Mouse (Mus musculus) spleen, embryonic (tissue): ENCODE results near the gene Taok2.

Experiments used
- CTCF ChIA-PET: fragments of 350-600 bp; sonication (Branson Sonifier 250); formaldehyde crosslinking; loops from one replicate; lab custom pipeline; 2022; lab: Charles Lee

The Taok2 gene

GRCm38 (mm10) chr7:126831539-126831938, 53.0 kb downstream of the Taok2 start, which contains the start of gene 4930451I11Rik:
Gene 4930451I11Rik (minus strand): TSS chr7:126831639.
- CTCF ChIA-PET = no interaction called here

- CTCF ChIA-PET = interaction anchor here (0.5 kb wide), 1 partner anchor 133 kb away, joined by 5 read pairs; no protein-coding TSS in a partner anchor
Measured at GRCm38 (mm10) chr7:126825952-126826351, 58.6 kb downstream of the Taok2 start.

DNA sequence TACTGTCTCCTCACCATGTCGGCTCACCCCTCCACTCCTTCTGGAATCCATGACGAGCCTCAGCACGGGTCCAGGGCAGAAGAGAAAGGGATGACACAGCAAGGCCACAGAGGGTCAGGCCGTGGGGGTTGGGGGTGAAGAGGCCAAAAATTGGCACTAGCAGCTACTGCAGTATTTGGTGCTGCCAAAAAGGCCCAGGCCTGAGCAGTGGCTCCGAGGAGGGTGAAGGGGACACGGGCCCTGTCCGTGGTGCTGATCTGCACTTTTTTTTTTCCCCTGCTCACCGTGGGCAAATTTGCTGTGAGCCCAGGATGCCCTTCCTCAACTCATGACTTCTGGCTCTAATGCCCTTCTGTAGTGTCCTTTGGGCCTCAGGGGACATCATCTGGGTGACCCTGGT, 59.1 kb downstream of the Taok2 start:
- CTCF ChIA-PET = interaction anchor here (0.5 kb wide), 1 partner anchor 134 kb away, joined by 5 read pairs; no protein-coding TSS in a partner anchor

GRCm38 (mm10) chr7:126823940-126824339, 60.6 kb downstream of the Taok2 start:
- CTCF ChIA-PET = interaction anchor here (0.6 kb wide), 1 partner anchor 38 kb away, joined by 4 read pairs; the partner anchor contains the start of gene Ino80e

DNA sequence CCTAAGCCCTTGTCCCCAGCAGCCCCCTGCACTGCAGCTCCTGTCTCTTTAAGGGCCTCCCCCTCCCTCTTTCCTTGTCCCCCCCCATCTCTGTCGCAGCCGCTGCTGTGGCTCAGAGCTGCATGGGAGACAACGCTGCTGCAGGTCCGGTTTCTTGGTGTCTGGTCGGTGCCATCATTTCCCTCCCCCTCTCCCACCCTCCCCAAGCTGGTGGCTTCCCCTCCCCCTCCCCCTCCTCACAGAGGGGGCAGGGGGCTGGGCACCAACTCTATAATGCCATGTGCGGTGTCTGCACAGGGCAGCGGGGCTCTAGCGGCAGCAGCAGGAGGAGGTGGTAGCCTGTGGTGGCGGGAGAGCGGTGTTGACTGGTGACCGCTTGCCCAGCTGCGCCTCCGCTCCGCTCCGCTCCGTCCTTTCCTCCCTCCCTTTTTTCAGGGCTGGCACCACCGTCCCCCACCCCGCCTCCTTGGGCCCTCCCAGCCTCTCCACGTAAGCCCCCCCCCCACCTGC, 61.2 kb downstream of the Taok2 start:
- CTCF ChIA-PET = interaction anchor here (0.6 to 0.7 kb wide), 3 partner anchors 43 to 180 kb away, joined by 3 to 4 read pairs (median 3); no protein-coding TSS in a partner anchor

GRCm38 (mm10) chr7:126822741-126823140, 61.8 kb downstream of the Taok2 start:
- CTCF ChIA-PET = interaction anchor here (0.7 kb wide), 1 partner anchor 42 kb away, joined by 3 read pairs; no protein-coding TSS in a partner anchor

DNA sequence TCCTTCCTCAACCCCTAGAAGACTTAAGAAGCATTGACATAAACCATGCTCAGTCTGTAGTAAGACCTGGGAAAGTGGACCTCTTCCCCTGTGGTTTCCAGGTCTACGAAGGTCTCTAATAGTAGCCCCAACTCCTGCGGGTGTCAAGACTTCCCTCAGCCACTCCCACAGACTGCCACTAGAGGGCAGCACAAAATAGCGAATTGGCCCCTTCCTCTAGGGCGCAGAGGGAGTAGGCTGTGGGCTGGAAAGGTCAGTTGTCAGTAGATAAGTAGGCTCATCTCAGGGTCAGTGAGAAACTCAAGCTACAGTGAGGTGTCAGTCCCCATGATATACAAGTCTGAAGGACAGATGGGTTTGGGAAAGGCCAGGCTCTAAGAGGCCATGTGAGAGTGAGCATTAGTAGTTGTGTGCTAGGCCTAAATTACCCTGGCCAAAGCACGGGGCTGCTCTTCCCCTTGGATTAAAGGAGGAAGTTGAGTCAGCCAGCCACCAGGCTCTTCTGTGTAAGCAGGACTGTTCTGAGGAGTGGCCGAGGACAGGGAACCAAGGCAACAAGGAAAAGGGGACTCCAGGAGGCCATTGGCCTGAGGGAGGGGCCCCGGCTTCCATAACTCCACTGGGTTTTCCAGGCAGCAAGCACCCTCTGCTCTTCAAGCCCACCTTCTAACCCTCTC, 62.5 kb downstream of the Taok2 start:
- CTCF ChIA-PET = no interaction called here

GRCm38 (mm10) chr7:126818818-126819217, 65.7 kb downstream of the Taok2 start:
- CTCF ChIA-PET = no interaction called here

- CTCF ChIA-PET = no interaction called here
Measured at GRCm38 (mm10) chr7:126817595-126817994, 66.9 kb downstream of the Taok2 start.

- CTCF ChIA-PET = no interaction called here
Measured at GRCm38 (mm10) chr7:126816494-126816893, 68.0 kb downstream of the Taok2 start.

DNA sequence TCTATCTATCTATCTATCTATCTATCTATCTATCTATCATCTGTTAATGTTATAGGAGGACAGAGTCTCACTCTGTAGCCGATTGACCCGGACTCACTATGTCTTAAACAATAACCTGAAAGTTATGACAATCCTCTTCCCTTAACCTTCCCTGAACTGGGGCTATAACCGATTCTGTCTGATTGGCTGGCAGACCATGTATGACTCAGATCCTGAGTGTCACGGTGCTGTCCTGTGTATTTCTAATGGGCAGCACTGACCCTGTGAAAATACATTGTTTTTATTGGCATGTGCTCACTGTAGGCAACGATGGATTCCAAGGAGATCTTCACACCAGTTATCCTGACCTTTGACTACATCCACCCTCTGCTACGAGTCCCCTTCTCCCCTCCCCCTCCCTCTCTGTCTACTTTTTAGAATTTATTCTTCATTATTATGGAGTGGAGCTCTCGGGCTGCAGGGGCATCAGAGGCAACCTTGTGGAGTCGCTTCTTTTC, 68.7 kb downstream of the Taok2 start:
- CTCF ChIA-PET = no interaction called here
